Mouse (Mus musculus): ENCODE results near the gene B4galnt4.

B4galnt4 gene

DNA sequence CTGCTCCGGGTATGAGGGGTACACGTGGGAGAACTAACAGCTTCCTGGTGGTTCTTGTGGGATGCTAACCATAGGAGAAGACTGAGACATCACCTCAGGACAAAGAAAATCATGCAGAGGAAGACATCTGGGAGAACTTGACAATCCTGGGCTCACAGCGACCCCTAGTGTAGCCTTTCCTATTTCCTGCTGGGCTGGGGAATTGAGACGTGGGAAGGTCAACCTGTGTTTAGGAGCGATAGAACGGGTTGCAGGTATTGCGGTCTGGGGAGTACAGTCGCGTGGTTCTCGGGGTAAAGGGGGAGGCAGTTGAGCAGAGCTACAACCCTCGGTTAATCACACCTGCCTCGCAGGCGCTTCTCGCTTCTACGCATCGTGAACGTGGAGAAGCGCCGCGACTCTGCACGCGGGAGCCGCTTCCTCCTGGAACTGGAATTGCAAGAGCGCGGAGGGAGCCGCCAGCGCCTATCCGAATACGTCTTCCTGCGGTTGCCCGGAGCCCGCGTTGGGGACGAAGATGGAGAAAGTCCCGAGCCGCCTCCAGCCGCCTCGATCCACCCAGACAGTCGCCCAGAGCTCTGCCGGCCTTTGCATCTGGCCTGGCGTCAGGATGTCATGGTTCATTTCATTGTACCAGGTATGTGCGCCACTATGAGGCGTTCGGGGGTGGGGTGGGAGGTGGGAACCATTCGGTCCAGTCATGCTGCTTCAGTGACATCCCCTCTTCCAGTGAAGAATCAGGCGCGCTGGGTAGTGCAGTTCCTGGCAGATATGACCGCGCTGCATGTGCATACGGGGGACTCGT is 9.4 kb downstream of the B4galnt4 start:
- DNase-seq (ENCODE audit: low spot score): peak; percentile 70

- DNase-seq (ENCODE audit: low spot score): no peak
Measured at GRCm38 (mm10) chr7:141072017-141072745, 11.3 kb downstream of the B4galnt4 start.

GRCm38 (mm10) chr7:141073782-141074181 is 12.9 kb downstream of the B4galnt4 start:
- DNase-seq (ENCODE audit: low spot score): no peak

DNA sequence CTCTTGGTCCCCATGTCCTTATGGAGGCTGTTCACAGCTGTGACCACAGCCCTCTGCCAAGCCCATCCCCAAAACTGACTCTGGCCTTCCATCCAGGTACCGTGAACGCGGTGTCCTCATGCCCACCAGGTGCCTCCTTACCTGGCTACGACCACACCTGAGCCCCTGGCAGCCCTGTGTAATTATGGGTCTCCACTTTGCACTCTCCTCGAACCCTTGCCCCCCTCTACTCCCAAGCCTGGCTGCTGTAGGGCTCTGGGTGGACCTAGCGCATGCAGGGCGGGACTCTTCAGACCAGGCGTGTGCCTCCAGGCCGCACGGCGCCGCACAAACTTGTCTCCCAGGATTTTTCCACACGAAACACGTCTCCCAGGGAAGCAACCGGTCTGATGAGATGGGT is 16.9 kb downstream of the B4galnt4 start, which contains the start of gene Pkp3:
Gene Pkp3 (plus strand): TSS at position 378 of the 400 bp plus-strand sequence.
- DNase-seq (ENCODE audit: low spot score): no peak

DNA sequence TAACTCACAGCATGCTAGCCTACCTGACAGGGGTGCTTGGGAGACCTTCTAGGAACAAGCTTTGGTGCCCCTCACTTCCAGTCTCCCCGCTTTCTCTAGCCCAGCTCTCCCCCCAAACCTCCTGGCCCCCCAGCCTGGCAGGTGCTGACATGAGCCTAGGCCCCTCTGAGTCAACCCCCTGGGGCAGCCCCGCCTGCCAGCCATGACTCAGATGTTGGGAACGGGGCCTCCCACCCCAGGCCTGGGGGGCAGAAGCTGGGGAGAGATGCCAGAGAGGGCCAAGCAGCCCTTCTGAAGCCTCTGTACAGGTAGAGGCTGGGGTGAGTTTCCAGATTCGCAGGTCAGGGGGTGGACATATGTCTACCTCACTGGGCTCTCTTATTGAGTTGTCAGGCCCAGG is 18.0 kb downstream of the B4galnt4 start:
- DNase-seq (ENCODE audit: low spot score): no peak

DNA sequence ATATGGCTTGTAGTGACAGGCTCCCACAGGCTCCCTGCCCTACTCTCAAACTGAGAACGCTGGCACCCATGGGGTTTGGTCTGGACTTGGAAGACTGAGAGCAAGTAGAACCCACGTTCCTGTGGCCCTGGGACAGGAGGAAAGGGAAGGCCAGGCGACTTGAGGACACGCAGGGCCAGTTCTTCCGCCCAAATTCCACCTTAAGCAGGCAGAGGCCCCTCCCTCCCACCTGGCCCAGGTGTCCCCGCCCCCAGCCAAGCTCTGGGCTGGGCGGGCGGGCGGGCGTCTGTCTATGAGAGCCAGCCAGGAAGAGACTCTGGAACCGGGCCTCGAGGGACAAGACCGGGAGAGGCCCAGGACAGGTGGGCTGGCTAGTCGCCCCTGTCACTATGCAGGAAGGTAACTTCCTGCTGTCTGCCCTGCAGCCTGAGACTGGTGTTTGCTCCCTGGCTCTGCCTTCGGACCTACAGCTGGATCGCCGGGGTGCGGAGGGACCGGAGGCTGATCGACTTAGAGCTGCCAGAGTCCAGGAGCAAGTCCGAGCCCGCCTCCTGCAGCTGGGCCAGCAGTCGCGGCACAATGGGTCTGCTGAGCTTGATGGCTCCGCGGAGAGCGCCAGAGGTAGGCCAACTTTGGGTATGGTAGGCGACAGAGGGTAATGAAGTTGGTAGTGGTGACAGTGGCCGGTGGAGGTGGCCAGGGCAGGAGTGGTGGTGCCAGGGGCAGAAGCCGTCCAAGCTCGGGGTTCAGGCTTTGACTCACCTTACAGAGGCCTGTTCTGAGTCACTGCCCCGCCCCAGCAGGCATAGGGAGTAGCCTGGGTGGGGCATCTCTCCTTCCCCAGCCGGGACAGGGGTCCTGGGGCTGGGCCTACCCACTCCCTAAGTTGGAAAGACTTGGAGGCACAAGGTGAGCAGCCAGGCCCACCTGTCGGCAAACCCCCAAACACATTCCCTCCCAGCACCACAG is 18.9 kb downstream of the B4galnt4 start:
- DNase-seq (ENCODE audit: low spot score): peak; percentile 79

DNA sequence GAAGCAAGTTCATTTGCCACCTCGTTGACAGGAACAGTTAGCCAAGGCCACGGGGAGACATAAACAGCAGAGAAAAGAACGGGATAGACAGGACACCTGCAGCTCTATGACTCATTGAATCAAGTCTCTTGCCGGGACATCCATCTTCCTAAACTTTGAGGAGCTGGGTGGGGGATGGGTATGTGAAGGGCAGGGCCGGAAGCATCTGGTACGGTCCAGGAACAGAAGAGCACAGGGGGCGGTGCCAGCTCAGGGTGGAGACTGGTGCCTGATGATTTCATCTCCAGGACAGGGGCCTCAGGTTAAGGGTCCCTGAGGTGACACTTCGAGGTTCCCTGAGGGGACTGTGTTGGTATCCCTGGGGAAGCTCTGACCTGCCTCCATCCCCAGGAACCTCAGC is 27.0 kb downstream of the B4galnt4 start:
- DNase-seq (ENCODE audit: low spot score): no peak

DNA sequence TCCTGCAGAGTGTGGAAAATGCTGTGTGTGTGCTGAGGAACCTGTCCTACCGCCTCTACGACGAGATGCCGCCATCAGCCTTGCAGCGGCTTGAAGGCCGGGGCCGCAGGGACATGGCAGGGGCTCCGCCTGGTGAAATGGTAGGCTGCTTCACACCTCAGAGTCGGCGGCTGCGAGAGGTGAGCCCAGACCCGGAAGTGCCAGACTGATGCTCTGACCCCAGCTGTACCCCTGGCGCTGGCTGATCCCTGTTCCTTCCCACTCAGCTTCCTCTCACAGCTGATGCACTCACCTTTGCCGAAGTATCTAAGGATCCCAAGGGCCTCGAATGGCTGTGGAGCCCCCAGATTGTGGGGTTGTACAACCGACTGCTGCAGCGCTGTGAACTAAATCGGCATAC is 27.6 kb downstream of the B4galnt4 start:
- no peak for DNase-seq (ENCODE audit: low spot score)

DNA sequence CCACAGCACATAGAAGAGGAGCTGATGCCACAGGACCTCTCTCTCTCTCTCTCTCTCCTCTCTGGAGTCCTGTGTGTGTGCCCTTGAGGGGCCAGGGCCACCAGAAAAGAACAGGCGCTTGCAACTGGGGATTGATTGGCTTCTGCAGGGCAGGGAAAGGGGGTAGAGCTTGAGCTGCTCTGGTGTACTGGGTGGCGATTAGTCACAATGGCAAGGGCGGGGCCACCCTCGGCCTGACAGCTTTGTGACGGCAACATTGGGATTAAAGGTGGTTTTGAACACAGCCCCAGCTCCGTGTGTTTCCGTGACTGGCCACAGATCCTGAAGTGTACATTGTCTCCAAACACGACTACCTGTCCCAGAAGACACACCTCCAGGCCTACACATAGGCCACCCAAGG is 29.3 kb downstream of the B4galnt4 start:
- DNase-seq (ENCODE audit: low spot score): no peak

- DNase-seq (ENCODE audit: low spot score): peak; percentile 92
Measured at GRCm38 (mm10) chr7:141092051-141092735, 31.3 kb downstream of the B4galnt4 start.

GRCm38 (mm10) chr7:141093950-141094349 is 33.0 kb downstream of the B4galnt4 start:
- DNase-seq (ENCODE audit: low spot score): peak; percentile 86

GRCm38 (mm10) chr7:141094487-141095205 is 33.7 kb downstream of the B4galnt4 start:
- peak; percentile 81 for DNase-seq (ENCODE audit: low spot score)

DNA sequence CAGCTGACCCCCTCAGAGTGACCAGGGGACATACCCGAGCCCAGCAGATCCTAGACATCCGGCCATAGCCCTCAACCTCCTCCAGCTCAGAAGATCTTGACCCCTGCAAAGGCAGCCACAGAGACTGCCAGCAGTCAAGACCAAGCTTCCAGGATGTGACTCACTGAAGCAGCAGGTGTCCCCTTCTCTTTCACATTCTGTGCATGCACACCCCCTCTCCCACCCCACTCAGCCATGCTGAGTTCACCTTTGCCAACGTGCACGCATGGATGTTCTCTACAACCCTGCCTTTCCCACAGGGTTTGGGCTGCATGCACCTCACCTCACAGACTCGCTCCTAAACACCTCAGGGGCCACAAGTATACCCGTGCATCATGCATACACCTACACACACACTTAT is 35.1 kb downstream of the B4galnt4 start:
- DNase-seq (ENCODE audit: low spot score): no peak

GRCm38 (mm10) chr7:141096649-141097056 is 35.7 kb downstream of the B4galnt4 start:
- DNase-seq (ENCODE audit: low spot score): peak; percentile 71

DNA sequence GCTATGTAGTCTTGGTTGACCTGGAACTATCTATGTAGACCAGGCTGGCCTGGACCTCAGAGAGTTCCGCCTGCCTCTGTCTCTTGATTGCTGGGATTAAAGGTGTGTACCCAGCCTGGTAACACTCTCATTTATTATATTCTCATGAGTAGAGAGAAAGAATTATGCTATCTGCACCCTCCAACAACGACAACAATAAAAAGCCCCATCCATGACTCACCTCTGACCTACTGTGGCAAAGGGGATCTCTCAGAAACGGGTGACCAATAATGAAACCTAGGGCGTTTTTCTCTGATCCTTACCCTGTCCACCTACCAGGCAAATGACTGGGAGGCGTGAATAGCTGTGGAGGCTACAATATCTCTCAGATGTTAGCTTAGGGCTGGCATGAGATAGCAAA is 36.3 kb downstream of the B4galnt4 start:
- DNase-seq (ENCODE audit: low spot score): no peak

- peak; percentile 84 for DNase-seq (ENCODE audit: low spot score)
Measured at GRCm38 (mm10) chr7:141099911-141100691, 39.2 kb downstream of the B4galnt4 start, which contains the start of gene Sigirr. Gene Sigirr (minus strand): TSS chr7:141100572.

DNA sequence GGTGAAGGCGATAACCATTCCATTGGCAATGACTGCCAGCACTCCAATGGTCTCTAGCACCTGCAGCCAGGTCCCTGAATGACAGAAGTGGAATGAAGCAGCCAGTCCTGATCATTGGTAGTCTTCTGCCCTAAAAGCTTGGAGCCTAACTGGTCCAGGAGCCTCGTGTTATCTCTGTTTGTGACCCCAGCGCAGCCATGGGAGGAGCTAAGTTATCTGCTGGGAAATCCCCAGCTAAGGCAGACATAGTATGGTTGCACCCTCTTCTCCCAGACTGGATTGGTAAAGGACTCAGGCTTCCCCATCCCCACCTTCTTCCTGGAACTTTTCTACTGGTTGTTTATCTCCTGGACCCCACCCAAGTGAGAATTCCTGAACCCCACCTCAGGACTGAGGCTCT is 42.3 kb downstream of the B4galnt4 start:
- no peak for DNase-seq (ENCODE audit: low spot score)

DNA sequence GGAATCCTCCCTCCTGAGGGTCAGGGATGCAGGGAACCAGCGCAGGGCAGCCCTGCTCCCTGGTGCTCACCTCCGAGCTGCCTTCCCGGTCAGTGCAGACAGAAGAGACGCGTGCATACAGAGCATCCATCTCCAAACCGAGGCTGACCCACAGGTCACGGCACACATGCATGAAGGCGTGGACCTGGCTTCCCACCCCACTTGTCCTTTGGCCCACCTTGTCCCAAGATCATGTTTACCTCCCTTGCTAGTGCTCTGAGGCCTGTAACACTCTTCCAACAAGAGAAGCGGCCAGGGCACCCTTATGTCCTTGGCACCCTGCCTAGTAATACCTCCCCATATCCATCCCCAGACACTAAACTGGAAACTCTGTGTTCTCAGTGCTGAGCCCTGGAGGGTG is 55.0 kb downstream of the B4galnt4 start:
- no peak for DNase-seq (ENCODE audit: low spot score)

GRCm38 (mm10) chr7:141117636-141118035 is 56.7 kb downstream of the B4galnt4 start, which contains the start of gene Ano9:
Gene Ano9 (minus strand): TSS chr7:141117806.
- DNase-seq (ENCODE audit: low spot score): peak; percentile 60

DNA sequence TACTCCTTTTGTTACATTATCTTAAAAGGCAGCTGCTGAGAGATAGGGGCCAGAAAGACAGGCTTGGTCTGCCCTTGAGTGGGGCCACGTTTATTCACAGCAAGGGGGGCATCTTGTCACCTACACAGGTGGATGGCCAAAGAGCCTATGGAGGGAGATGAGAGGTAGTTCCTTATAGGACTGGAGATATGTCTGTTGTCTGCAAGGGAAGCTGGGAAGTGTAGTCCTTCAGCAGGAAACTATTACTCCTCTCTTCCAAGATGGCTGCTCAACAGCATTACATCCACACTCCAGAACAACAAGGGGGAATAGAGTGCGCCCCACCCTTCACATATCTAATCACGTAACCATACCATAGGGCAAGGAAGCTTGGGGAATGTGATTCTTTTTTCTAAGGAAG is 58.6 kb downstream of the B4galnt4 start:
- DNase-seq (ENCODE audit: low spot score): peak; percentile 20
